Mouse (Mus musculus): Measurements from ENCODE around the gene Acp2. TPM values are rescaled to one million over a fixed set of nuclear protein-coding genes. Genes with fewer than 3 reads are reported as not detected.

The Acp2 gene
- polyA plus RNA-seq, 1 experiment = 16.9 TPM

- Histone ChIP-seq H3ac (ENCODE audit: control insufficient read depth, insufficient read length) (no peak overlapping the region), H3K36me3 (ENCODE audit: control insufficient read depth, insufficient read depth) (peaks cover 30% of the 10 kb centered on the region), H3K4me3 (no peak overlapping the region), H3K27me3 (ENCODE audit: control insufficient read depth, insufficient read depth, insufficient read length) (no peaks in the 10 kb centered on the region), H3K79me2 (ENCODE audit: control insufficient read depth, insufficient read depth) (no peaks in the 10 kb centered on the region), H3K4me2 (ENCODE audit: low read depth) (no peak overlapping the region)
- TF ChIP-seq POLR2AphosphoS2 (IDR thresholded peaks at IDR 0.05; ENCODE audit: insufficient read length, low read depth) (no peak), MAX (IDR thresholded peaks at IDR 0.05; ENCODE audit: low read depth) (no peak), E2F4 (IDR thresholded peaks at IDR 0.05; ENCODE audit: insufficient read depth) (no peak), REST (IDR thresholded peaks at IDR 0.05; ENCODE audit: insufficient read depth, insufficient read length) (no peak), MYOG (IDR thresholded peaks at IDR 0.05; ENCODE audit: control insufficient read depth in 1 of 3, insufficient read depth in 1 of 3, insufficient read length in 2 of 3, low read depth in 2 of 3) (no peak), POLR2A (IDR thresholded peaks at IDR 0.05; ENCODE audit: insufficient read length, low read depth) (no peak), MYOD1 (IDR thresholded peaks at IDR 0.05; ENCODE audit: control insufficient read depth in 1 of 3, insufficient read length in 2 of 3, low read depth in 2 of 3) (no peak), TCF3 (IDR thresholded peaks at IDR 0.05; ENCODE audit: insufficient read length, low read depth) (no peak), TCF12 (IDR thresholded peaks at IDR 0.05; ENCODE audit: insufficient read depth, poor library complexity, severe bottlenecking) (no peak), CEBPB (IDR thresholded peaks at IDR 0.05; ENCODE audit: insufficient read depth, poor library complexity, severe bottlenecking) (no peak), SRF (IDR thresholded peaks at IDR 0.05; ENCODE audit: control insufficient read depth, insufficient read length, low read depth) (no peak), USF1 (IDR thresholded peaks at IDR 0.05; ENCODE audit: low read depth) (no peak)
These were observed 39.7 kb upstream of the Acp2 start for GRCm38 (mm10) chr2:91162952-91163351.

- Histone ChIP-seq H3ac (ENCODE audit: control insufficient read depth, insufficient read length) (no peak overlapping the region), H3K4me2 (ENCODE audit: low read depth) (no peak overlapping the region), H3K4me3 (no peak overlapping the region), H3K79me2 (ENCODE audit: control insufficient read depth, insufficient read depth) (no peaks in the 10 kb centered on the region), H3K27me3 (ENCODE audit: control insufficient read depth, insufficient read depth, insufficient read length) (no peaks in the 10 kb centered on the region), H3K36me3 (ENCODE audit: control insufficient read depth, insufficient read depth) (peaks cover 30% of the 10 kb centered on the region)
- no peak for TF ChIP-seq SRF (IDR thresholded peaks at IDR 0.05; ENCODE audit: control insufficient read depth, insufficient read length, low read depth)
These were observed 39.2 kb upstream of the Acp2 start for GRCm38 (mm10) chr2:91163532-91163931.

DNA sequence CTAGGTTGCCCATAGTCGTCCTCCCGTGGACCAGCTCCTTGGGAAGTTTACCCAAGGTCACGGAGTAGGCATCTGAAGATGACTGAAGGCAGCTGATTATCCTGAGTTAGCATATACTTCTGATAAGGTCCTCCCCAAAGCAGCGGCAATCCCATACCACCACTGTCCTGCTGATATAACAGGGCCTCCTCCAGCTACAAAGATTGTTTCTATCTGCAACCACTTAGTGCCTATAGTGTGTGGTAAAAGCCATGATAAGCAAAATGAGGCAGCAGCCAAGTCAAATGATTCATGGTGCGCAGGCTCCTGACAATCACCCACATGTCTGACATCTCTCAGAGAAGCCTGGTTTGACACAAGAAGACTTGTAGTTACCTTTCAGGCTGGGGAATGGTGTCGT lies 37.7 kb upstream of the Acp2 start:
- Histone ChIP-seq H3K4me3 (no peak overlapping the region), H3ac (ENCODE audit: control insufficient read depth, insufficient read length) (no peak overlapping the region), H3K4me2 (ENCODE audit: low read depth) (no peak overlapping the region), H3K27me3 (ENCODE audit: control insufficient read depth, insufficient read depth, insufficient read length) (no peaks in the 10 kb centered on the region), H3K36me3 (ENCODE audit: control insufficient read depth, insufficient read depth) (peaks cover 30% of the 10 kb centered on the region), H3K79me2 (ENCODE audit: control insufficient read depth, insufficient read depth) (no peaks in the 10 kb centered on the region)
- TF ChIP-seq POLR2AphosphoS2 (IDR thresholded peaks at IDR 0.05; ENCODE audit: insufficient read length, low read depth) (no peak), SRF (IDR thresholded peaks at IDR 0.05; ENCODE audit: control insufficient read depth, insufficient read length, low read depth) (no peak), REST (IDR thresholded peaks at IDR 0.05; ENCODE audit: insufficient read depth, insufficient read length) (no peak), TCF3 (IDR thresholded peaks at IDR 0.05; ENCODE audit: insufficient read length, low read depth) (no peak), TCF12 (IDR thresholded peaks at IDR 0.05; ENCODE audit: insufficient read depth, poor library complexity, severe bottlenecking) (no peak)

GRCm38 (mm10) chr2:91167629-91168028 lies 35.1 kb upstream of the Acp2 start:
- H3K36me3 ChIP-seq (ENCODE audit: control insufficient read depth, insufficient read depth) = peaks cover 22% of the 10 kb centered on the region
- no peak overlapping the region for H3ac ChIP-seq (ENCODE audit: control insufficient read depth, insufficient read length)
- H3K4me3 ChIP-seq = no peak overlapping the region
- no peak overlapping the region for H3K4me2 ChIP-seq (ENCODE audit: low read depth)
- no peaks in the 10 kb centered on the region for H3K79me2 ChIP-seq (ENCODE audit: control insufficient read depth, insufficient read depth)
- H3K27me3 ChIP-seq (ENCODE audit: control insufficient read depth, insufficient read depth, insufficient read length) = no peaks in the 10 kb centered on the region
- 0 out of 2 replicates have a peak, but pooled peaks have one; percentile 34 for TF ChIP-seq CEBPB (IDR thresholded peaks at IDR 0.05; ENCODE audit: insufficient read depth, poor library complexity, severe bottlenecking)
- TF ChIP-seq POLR2AphosphoS2 (IDR thresholded peaks at IDR 0.05; ENCODE audit: insufficient read length, low read depth) = no peak

GRCm38 (mm10) chr2:91169587-91170322 lies 32.9 kb upstream of the Acp2 start:
- Histone ChIP-seq H3K27me3 (ENCODE audit: control insufficient read depth, insufficient read depth, insufficient read length) (no peaks in the 10 kb centered on the region), H3K79me2 (ENCODE audit: control insufficient read depth, insufficient read depth) (no peaks in the 10 kb centered on the region), H3ac (ENCODE audit: control insufficient read depth, insufficient read length) (no peak overlapping the region), H3K4me3 (no peak overlapping the region), H3K4me2 (ENCODE audit: low read depth) (no peak overlapping the region), H3K36me3 (ENCODE audit: control insufficient read depth, insufficient read depth) (peaks cover 16% of the 10 kb centered on the region)
- TF ChIP-seq MAX (IDR thresholded peaks at IDR 0.05; ENCODE audit: low read depth) = no peak
- TF ChIP-seq POLR2AphosphoS2 (IDR thresholded peaks at IDR 0.05; ENCODE audit: insufficient read length, low read depth) = no peak
- no peak for TF ChIP-seq CEBPB (IDR thresholded peaks at IDR 0.05; ENCODE audit: insufficient read depth, poor library complexity, severe bottlenecking)
- TF ChIP-seq USF1 (IDR thresholded peaks at IDR 0.05; ENCODE audit: low read depth) = no peak
- TF ChIP-seq MYOG (IDR thresholded peaks at IDR 0.05; ENCODE audit: control insufficient read depth in 1 of 3, insufficient read depth in 1 of 3, insufficient read length in 2 of 3, low read depth in 2 of 3) = no peak
- TF ChIP-seq E2F4 (IDR thresholded peaks at IDR 0.05; ENCODE audit: insufficient read depth) = no peak
- TF ChIP-seq SRF (IDR thresholded peaks at IDR 0.05; ENCODE audit: control insufficient read depth, insufficient read length, low read depth) = no peak
- no peak for TF ChIP-seq MYOD1 (IDR thresholded peaks at IDR 0.05; ENCODE audit: control insufficient read depth in 1 of 3, insufficient read length in 2 of 3, low read depth in 2 of 3)
